Mouse (Mus musculus): ENCODE measurements around the gene Sdr42e1.

DNA sequence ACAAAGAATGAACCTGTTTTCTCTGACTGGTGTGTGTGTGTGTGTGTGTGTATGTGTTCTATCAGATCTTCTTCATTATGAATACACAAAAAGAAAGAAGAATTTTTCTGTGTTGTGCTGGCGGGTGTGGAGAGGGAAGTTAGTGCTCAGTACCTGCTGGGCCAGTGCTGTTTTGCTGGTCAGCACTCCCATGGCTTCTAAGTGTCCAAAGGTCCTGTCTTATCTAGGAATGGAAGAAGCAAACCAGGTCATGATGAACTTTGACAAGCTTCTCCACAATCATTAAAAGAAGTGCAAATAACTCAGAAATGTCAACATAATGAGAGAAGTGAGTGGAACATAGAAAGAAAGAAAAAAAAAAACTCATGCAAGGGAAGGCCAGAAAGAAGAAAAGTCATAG is 22.1 kb upstream of the Sdr42e1 start:
- TF ChIP-seq CTCF (IDR thresholded peaks at IDR 0.05; ENCODE audit: borderline replicate concordance, insufficient read depth, low read depth, low read length) (no peak), POLR2A (IDR thresholded peaks at IDR 0.05; ENCODE audit: borderline replicate concordance, insufficient read depth, low read length) (no peak)
